Comparison of ENCODE assay signal across 18 mouse cellular contexts in genomic region chr8:107260120-107260519, GRCm38 (mm10).
"Had no signal": no experiment of that assay in that cellular context is flagged by ENCODE, and none has a peak within 500 bp of the region (broad histone marks: within the 10 kb centered on the region; RNA-seq: fewer than 3 reads in every experiment).

No protein-coding gene starts in this region.

- H3K9ac ChIP-seq: liver, postnatal 0 days; lung, embryonic 15.5 days; midbrain, embryonic 13.5 days; midbrain, embryonic 15.5 days; neural tube, embryonic 12.5 days; stomach, embryonic 15.5 days had no signal

- H3K4me3 ChIP-seq: lung, embryonic 15.5 days; megakaryocyte, embryonic 14.5 days; midbrain, embryonic 13.5 days; midbrain, embryonic 15.5 days; neural tube, embryonic 12.5 days; stomach, embryonic 15.5 days had no signal

- H3K4me1 ChIP-seq: midbrain, embryonic 13.5 days; midbrain, embryonic 15.5 days; neural tube, embryonic 12.5 days had no signal

- ATAC-seq: liver, postnatal 0 days; lung, postnatal 0 days; midbrain, embryonic 13.5 days; midbrain, embryonic 15.5 days had no signal

- DNase-seq: liver, postnatal 0 days; lung, adult 2 months; lung, postnatal 14 days; lung, postnatal 36 days; right cerebral cortex, postnatal 25 days; thymus, adult 18-20 months; thymus, postnatal 14 days; thymus, postnatal 36 days had no signal

- H3K4me2 ChIP-seq: lung, embryonic 15.5 days; midbrain, embryonic 11.5 days; midbrain, embryonic 13.5 days; midbrain, embryonic 15.5 days; neural tube, embryonic 12.5 days; stomach, embryonic 15.5 days had no signal

- H3K9me3 ChIP-seq: lung, embryonic 15.5 days; megakaryocyte, embryonic 14.5 days; midbrain, embryonic 13.5 days; midbrain, embryonic 15.5 days; neural tube, embryonic 12.5 days; stomach, embryonic 15.5 days had no signal

- H3K27me3 ChIP-seq: lung, embryonic 15.5 days; midbrain, embryonic 13.5 days; midbrain, embryonic 15.5 days; neural tube, embryonic 12.5 days; stomach, embryonic 15.5 days had no signal

- H3K27ac ChIP-seq: lung, embryonic 15.5 days; macrophage; midbrain, embryonic 13.5 days; midbrain, embryonic 15.5 days; neural tube, embryonic 12.5 days; stomach, embryonic 15.5 days; stomach, postnatal 0 days had no signal

- H3K36me3 ChIP-seq: lung, embryonic 15.5 days; midbrain, embryonic 13.5 days; midbrain, embryonic 15.5 days; neural tube, embryonic 12.5 days; stomach, embryonic 15.5 days had no signal
